Mouse (Mus musculus) heart, adult 8-10 months (tissue): ENCODE measurements around the gene Lmo3. TPM values are rescaled to one million over a fixed set of nuclear protein-coding genes. Genes with fewer than 3 reads are reported as not detected.

Experiments used
- DNase-seq: peaks from one replicate; pipeline ENCODE4 v3.0.0; 2022; ENCODE audit warnings: low spot score
- total RNA-seq, 4 experiments: library from RNA; stranded (reverse); gene quantifications; 2 replicates each; pipeline ENCODE4 v1.2.4; 2022

The Lmo3 gene
- total RNA-seq, 4 experiments from 2014 or later: 0.08 to 0.28 (median 0.19) TPM; not detected in 1

DNA sequence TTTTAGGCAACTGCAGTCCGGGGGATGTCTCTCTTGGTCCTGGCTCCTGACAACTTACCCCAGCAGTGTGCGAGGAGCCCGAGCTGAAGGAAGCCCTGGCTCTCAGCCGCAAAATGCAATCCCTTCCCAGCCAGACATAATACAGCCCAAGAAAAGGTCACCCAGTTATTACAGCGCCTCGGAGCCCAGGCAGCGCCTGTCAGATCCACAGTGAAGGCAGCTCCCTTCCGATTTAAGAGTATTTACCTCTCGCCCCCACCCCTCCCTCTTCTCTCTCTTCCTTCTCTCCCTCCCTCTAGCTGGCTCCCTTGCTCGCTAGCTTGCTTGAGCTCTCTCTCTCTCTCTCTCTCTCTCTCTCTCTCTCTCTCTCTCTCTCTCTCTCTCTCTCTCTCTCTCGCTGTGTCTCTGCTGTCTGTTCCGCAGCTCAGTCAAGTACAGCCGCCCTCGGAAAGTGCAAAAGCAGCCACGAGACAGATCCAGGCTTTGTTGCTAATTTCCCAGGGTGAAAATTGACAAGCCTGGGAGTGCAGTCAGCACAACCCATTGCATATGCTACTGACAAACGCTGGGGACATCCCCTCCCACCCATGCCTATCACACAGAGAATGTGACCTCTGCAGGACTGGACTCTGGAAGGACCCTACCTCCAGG lies 159.0 kb downstream of the Lmo3 start:
- DNase-seq: no peak

DNA sequence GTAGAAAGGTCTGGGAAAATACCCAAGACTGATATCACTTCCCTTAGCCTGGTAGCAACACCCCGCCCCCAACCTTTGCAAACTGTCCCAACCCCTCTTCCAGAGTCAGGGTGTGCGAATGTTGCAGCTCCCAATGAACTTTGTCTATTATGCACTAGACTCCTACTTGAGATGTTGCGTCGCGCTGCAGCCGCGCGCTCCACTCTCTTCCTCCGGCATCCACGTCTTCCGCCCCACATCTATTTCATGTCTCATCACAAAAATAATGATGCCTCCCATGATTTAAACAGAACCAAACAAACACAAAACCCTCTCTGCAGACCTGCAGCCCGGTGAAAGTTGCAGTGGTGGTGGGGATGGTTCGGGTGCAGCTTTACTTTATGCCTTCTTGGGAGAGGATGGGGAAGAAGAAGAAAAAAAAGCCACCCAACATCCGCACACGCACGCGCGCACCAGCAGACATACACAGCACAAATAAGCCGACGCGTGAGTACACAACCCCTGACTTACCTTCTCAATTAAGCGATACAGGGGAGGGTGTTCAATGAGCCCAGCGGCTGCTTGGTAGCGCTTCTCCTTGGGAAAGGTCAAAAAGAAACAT lies 159.7 kb downstream of the Lmo3 start:
- no peak for DNase-seq

DNA sequence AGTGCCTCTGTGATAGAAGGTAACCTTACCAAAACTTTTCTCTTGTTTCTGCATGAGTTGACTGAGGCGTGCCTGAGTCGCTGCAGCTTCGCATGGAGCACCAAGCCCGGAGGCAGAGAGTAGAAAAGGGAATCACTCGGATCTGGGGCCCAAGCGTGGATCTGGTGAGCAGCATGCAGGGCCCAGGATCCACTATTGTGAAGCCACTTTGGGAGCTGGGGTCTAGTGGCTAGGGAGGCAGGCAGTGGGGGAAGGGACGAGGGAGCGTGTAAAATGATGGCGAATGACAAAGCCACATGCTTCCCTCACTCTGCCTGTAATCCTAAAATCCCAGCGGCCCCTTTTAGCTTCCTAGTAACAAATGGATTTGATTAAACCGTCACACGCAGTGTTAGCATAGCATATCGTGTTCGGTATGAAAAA lies 160.6 kb downstream of the Lmo3 start:
- DNase-seq: no peak

DNA sequence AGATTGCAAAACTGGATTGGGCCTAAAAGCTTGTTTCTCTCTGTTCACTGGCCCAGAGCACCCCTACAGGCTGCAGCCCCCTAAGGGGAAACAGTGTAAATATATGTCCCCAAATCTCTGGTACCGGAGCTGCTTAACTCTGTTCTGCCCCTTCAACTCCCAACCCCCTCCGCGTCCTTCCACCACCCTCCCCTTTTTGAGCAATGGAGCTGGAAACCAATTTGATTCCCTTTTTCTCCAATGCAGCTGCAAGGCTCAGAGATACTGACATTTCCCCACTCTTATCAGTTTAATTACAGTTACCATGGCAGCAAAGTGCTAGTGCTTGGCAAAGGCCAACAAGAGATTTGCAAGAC lies 161.3 kb downstream of the Lmo3 start:
- DNase-seq: no peak

DNA sequence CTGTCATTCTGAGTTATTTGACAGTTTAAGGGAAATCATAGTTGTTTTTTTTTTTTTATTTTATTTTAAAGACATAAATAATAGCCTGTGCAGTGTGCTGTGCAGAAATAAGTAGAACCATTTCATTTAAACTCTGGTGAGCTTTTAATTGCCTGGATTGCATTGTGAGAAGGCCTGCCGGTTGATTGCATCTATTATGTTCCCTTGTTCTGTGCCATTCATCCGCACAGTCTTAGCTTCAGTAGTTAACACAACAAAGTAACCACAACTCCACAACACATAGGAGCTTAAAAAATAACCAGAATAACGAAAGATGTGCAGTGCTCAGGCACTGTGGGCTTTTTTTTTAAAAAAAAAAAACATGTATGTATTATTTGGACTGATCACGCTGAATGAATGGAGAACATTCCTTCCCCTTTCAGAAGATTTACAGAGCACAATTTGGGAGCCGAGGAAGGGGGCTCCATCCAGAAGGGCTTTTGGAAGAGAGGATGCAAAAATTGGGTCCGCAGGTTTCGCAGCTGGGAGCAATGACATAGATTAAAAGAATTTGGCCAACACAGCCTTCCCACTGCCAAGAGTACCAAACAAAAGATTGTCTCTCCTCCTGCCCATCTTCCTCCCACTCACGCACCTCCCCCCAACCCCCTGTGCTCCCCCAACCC lies 161.8 kb downstream of the Lmo3 start:
- DNase-seq: no peak

DNA sequence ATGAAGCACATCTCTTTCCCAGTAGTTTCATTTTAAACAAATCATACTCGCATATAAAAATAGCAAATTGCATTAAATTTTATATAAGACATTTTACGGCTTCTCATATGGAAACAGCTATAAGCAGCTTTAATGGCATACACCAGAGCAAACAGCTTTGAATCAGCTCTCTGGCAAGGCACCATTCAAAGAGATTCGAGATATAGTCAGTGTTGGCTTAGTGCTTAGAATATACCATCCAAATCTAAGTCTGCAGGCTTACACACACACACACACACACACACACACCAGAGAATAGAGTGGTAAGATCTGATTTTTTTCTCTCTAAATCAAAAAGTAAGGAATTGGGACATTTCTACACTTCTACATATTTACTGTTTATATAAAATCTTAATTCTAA lies 169.7 kb downstream of the Lmo3 start:
- DNase-seq: no peak

DNA sequence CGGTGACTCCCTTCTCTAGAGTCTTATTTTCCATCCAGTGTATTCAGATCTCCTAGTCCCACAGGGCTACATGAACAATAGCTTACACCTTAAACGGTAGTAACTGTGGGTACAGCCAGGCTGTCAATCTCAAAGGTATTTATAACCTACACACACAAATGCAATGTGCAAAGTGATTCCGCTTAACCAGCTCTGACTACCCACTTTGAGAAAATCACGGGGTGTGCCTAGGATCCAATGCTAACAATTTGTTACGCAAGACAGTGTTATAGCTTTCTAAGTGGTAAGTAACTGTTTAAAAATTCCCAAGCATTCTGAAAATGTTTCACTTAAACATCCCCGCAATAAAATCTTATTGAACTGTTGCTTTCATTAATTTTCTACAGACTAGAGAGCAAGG lies 179.7 kb downstream of the Lmo3 start:
- no peak for DNase-seq

DNA sequence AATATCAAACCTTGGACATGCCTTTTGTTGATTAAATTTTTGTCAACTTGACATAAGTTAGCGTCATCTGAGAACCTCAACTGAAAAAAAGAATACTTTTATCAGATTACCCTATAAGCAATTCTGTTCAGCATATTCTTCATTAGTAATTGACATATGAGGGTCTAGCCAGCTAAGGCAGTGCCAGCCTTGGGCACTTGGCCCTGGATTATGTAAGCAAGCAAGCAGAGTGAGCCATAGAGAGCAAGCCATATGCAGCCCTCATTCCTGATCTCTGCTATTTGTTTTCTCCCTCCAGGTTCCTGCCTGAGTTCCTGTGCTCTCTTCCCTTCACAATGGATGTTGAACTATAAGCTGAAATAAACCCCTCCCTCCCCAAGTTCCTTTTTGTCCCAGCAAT lies 182.9 kb downstream of the Lmo3 start:
- DNase-seq: no peak

DNA sequence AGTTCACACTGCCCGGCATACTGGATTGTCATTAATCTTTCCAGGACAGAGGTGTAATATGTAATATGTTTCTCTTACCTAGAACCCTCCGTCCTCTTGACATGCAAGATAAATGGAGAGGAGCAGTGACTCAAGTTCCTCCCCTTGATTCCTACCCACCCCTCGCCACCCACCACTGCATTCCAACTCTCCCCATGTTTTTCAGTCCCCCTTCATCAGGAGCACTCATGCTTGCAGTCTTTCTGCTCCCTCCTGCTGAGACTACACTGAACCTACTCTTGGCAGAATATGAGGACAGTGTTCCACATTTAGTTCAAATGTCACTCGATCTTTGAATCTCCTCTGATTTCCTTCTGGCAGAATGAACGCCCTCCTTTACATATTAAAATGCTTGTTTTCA lies 190.7 kb downstream of the Lmo3 start:
- no peak for DNase-seq

DNA sequence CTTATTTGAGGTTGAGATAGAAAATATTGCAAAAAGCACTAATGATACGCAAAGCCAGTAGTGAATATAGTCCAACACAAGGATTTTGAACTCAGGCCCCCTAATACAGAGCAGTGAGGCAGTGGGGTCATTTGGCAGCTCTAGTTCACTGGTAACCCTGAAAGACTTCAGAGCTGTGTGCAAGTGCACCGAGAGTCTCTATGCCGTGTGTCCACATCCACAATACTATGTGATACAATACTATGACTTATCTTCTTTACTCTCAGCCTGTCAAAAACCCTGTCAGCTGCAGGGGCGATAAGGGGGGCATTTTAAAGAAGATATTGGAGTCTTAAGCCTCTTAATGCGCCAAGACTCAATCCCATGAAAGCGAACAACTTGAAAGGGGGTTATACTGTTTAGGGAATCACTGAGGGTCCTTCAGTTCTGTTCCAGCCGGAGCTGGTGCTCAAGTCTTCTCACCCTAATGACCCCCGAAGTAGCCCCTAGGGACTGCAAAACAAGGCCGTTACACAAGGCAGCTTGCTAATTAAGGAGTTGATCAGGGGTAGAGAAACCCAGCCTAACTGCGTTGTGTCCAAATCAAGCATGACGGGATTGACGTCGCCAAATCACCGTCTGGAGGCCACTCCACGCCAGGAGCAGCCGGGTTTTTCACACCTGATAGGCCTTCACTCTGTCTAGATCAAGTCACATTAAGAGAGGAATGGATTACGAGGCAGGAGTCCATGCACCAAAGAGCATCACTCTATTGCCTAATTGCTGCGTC lies 193.4 kb downstream of the Lmo3 start:
- DNase-seq: no peak

DNA sequence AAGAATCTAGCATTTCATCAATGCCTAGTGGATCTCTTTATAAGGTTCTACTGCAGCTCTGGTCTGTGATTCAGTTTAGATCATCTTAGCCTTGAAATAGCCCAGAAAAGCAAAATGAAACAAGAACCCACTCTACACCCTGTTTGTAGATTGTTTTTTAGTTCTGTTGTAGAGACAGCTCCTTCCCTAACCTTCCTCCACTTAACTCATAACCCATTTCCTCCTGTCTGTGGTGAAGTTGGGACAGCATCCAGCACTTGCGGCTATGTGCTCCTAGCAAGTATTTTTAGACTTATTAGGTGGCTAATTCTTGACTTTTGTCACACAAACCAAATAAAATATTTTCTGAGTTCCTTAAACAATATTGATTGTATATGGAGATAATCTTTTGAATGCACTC lies 198.6 kb downstream of the Lmo3 start:
- DNase-seq: no peak

DNA sequence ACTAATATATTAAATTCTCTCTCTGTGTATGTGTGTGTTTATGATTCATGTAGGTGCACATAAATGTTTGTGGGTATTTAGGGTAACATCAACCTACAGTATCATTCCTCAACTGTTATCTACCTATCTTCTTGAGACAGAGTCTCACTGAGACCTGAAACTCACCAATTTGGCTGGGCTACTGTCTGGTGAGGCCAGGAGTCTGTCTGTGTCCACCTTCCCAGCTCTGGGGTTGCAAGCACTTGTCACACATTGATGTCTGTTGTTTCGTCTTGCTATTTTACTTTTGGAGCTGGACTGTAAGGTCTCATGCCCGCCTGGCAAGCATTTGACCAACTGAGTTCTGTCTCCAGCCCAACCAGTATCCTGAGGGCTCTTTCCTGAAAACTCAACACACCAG lies 210.6 kb downstream of the Lmo3 start:
- DNase-seq: no peak

DNA sequence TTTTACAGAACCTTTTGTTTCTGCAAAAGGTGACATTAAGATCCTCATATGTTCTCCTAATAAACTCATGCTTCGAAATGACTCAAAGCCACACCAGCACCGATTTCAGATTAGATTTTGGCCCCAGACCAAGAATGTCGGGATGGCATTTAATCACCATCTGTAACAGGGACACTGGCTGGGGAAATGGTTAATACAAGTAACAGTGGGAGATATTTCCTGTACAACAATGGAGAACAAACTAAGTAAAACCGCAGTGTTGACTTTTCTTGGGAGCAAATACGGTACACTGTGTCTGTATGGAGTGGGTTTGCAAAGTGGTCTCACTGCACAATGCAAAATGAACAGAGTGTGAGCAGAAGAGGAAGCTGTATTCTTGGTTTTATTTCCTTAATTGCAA lies 217.7 kb downstream of the Lmo3 start:
- no peak for DNase-seq

DNA sequence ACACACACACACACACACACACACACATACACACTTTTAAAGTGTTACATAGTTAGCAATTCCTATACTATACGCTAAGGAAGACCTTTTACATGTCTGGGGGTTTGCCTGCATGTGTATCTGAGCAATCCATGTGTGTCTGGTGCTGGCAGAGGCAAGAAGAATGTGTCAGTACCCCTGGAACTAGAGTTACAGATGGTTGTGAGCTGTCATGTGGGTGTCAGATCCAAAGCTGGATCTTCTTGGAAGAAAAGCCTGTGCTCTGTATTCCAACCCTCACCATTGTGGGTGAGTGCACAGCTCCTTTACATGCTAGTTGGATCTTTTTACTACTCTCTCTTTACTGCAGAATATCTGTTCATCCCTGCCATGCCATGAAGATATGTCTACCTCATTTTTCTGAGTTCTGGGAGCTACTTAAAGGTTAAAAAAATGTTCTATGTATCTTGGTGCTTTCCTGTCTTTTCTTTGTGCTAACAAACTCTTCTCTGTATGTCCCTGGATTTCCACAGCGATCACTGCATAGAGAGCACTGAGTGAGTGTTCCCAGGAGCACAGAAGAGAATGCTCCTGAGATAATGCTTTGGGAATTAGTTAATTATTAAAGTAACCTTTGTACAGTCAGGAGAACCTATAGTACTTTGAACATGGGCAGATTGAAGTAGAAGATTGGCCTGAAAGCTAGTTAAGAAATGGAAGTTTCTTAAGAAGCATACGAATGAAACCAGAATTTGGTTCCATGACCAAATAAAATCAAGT lies 231.0 kb downstream of the Lmo3 start:
- DNase-seq: no peak

DNA sequence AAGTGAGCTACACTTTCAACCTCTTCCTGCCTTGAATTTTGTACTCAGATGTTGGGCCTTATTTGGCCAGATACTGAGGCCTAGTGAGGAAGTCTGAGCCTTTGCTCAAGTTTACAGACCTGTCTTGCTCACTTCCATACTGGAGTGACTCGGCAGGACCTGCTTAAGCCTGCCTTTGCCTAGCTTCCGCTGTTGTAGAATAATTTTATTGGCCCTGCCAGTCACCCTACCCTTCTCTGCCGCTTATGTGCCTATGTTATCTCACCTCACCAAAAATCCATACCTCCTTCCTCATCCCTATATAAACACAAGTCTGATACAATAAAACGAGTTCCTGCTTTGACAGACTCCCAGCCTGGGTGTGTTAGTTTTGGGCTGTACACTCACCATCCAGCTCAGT lies 235.2 kb downstream of the Lmo3 start:
- no peak for DNase-seq

DNA sequence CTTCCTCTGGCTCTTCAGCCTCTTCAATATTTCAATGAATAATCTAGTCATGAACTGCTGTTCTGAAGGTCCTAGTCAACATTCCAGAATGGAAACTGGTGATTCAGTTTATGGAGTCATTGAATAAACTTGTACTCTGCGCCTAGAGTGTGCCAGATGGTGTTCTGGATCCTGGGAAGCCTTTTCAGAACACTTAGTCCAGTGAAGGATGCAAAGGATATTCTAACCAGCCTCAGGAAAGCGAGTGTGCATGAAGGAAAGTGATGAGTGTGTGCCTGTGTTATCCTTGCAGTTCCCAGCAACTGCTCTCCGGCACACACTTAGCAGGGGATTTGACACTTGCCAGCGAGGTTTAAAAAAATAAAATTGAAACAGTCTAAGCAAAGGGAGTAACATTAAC lies 245.9 kb downstream of the Lmo3 start:
- no peak for DNase-seq

DNA sequence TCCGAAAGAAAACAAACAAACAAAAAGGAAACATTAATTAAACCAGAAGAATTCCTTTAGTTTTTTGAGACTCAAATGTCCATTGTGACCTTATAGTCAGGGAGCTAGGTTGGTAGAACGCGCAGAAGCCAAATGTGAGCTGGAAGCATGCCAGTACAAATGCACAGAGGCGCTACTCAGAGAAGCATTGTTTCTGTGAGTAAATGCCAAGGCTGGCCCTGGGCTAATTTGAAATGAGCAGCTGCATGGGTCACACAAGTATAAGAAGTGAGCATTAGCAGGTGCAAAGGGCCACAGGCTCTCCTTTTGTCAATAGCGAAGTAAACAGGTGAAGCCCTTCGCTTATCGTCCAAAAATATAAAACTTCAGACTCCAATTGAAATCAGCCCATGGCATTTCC lies 247.8 kb downstream of the Lmo3 start:
- no peak for DNase-seq

DNA sequence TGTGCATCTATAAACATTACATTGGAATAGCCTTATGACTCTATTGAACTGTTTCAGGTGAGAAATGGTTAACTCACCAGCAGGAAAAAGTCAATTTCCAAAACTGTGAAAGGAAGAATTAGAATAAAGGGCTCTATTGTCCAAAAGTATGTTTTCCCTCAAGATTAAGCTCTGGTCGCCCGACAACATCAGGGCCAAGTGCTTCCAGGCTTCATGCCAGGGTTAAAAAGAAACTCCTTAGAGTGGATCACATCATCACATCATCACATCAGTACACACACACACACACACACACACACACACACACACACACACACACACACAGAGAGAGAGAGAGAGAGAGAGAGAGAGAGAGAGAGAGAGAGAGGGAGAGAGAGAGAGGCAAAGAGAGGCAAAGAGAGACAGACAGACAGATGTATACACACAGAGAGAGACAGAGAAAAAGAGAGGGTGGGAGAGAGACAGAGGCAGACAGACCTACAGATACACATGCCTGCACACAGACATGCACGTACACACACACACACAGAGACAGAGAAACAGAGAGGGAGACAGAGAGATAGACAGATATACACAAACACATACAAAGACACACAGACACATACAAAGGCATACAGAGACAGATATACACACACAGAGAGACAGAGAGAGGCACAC lies 255.9 kb downstream of the Lmo3 start:
- DNase-seq: no peak

DNA sequence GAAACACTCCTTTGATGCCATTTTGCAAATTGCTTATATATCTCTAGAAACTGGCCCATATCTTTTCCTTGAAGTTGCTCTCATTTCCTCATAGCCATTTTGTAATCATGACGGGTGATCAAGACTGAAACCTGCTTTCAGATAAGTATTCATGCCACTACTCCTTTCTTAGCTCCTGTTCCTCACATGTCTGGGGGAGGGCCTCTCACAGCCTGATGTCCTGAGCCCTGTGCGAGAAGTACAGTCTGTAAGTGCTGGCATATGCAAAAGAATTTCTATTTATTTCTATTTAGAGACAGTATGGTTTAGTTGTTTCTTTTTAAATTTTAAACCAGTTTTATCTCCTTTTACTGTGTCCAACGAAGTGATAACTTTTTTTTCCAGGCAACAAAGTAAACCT lies 256.6 kb downstream of the Lmo3 start:
- DNase-seq: no peak

DNA sequence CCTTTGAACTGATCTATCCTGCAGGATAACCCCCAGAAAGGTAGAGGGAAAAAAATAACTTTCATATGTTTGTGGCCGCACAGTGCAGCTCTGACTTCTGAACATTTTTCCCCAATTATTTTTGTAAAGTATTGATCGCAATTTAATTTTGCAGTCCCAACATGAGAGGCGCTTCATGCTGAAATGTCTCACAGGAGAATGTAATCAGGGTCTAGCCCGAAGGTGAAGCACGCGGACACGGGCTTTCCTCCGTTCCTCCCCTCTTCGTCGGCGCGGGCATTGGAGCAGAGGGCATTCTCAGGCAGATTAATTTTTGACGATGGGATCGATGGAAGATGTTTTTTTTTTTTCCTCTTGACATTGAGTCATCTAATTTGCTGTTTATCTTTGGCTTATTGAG lies 258.4 kb downstream of the Lmo3 start:
- no peak for DNase-seq

DNA sequence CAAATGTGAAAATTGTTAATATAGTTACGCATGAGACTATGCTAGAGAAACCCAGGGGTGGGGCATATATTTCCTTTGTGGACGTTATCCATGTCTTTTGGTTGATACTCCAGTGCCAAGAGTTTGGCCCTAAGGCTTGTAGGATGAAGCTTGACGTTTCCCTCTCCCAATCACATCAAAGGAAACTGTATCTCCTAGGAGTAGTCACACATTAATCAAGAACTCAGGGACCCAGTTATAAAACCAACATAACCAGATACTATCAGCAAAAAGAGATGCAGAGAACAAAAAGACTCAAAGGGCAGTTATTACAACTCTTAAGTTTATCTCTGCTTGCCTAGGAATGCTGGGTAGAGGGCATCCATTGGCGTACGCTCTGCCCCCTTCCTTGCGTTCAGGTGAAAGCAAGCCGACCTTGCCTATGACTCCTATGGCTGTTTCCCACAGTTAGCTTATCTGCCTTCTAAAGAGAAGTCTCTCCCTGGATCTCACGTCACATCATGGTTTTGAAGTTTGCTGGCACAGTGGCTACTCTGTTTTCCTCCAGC lies 261.5 kb downstream of the Lmo3 start:
- no peak for DNase-seq
